Mouse (Mus musculus): ENCODE data around the gene Marcks. TPM values are rescaled to one million over a fixed set of nuclear protein-coding genes. Genes with fewer than 3 reads are reported as not detected.
"Not testable (repeated sequence)": the region's sequence is repeated elsewhere in the genome, so short reads cannot be mapped to it uniquely, and the experiment has no call there.

The Marcks gene
- polyA plus RNA-seq, 1 experiment, result not detected

DNA sequence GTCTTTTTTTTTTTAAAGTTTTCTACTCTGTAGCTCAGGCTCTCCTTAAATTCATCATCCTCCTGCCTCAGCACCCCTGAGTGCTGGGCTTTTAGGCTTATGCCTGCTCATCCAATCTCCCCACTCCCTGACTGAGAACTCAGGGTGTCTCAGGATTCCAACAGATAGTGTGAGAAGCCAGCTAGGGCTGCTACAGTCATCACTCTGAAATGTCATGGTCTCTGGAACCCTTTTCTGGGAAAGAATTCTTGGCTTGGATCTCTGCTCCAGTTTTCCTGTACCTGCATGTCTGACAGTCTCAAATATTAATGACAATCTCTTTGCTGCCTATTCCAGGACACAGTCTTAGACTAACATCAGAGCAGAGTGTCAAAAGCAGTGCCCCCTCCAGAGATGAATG is 45.4 kb downstream of the Marcks start:
- no peak for TF ChIP-seq POLR2A (IDR thresholded peaks at IDR 0.05; ENCODE audit: insufficient read depth, low read depth, low read length)
- no peak for TF ChIP-seq CTCF (IDR thresholded peaks at IDR 0.05; ENCODE audit: insufficient read depth, low read depth, low read length)
- Histone ChIP-seq H3K4me1 (ENCODE audit: control insufficient read depth, insufficient read depth, low read length) (no peaks in the 10 kb centered on the region), H3K27ac (ENCODE audit: insufficient read depth, low read depth, low read length) (no peak overlapping the region), H3K4me3 (ENCODE audit: insufficient read depth, low read depth, low read length) (no peak overlapping the region)

DNA sequence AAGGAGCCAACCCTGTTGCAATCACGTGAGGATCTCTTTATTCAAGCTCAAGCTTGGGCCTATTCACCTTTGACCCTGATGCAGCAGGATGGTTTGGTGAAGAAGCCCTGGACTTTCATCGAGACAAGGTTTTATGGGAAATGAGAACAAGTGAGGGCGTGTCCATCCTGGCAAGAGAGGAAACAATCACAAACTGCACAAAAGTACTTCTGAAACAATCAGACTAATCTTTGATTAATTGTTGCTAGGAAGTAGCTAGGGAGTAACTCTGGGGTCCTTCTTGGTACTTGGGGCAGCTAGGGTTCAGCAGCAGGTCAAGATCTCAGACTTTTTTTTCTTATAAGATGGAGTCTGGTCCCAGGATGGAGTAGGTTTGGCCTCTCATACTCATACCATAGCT is 48.3 kb downstream of the Marcks start:
- Histone ChIP-seq H3K4me1 (ENCODE audit: control insufficient read depth, insufficient read depth, low read length) (no peaks in the 10 kb centered on the region), H3K4me3 (ENCODE audit: insufficient read depth, low read depth, low read length) (no peak overlapping the region), H3K27ac (ENCODE audit: insufficient read depth, low read depth, low read length) (no peak overlapping the region)
- 88% methylated on average over 3 of the region's 3 CpGs for WGBS
- no peak for TF ChIP-seq CTCF (IDR thresholded peaks at IDR 0.05; ENCODE audit: insufficient read depth, low read depth, low read length)
- no peak for TF ChIP-seq POLR2A (IDR thresholded peaks at IDR 0.05; ENCODE audit: insufficient read depth, low read depth, low read length)

GRCm38 (mm10) chr10:37084071-37084470 is 54.6 kb downstream of the Marcks start:
- H3K27ac ChIP-seq (ENCODE audit: insufficient read depth, low read depth, low read length); H3K4me3 ChIP-seq (ENCODE audit: insufficient read depth, low read depth, low read length); H3K4me1 ChIP-seq (ENCODE audit: control insufficient read depth, insufficient read depth, low read length): not testable (repeated sequence)
- WGBS, result 89% methylated on average over 2 of the region's 2 CpGs

Other genes starting within 250 kb of the Marcks start
- gene Hdac2, start 164.4 kb downstream of the Marcks start, polyA plus RNA-seq (2012; ENCODE audit: insufficient read depth, insufficient read length, low replicate concordance, missing spikeins), result 395 TPM in 1 of 2 replicates, not detected in the other